Mouse (Mus musculus): ENCODE measurements around the gene S1pr4.

DNA sequence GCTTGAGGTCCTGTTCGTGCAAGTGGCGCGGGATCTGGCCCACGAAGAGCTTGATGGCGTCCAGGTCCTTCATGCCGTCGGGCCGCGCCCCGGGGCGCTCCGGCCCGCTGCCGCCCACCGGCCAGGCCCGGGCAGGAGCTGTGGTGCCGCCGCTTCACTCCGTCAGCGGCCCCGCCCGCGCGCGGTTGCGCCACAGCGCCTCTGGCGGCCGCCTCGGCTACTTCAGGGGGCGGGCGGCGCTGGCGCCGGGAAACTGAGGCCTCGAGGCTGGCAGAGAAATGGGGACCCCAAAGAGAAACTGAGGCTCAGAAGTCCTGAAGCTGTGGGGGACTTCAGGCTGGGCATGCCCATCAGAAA is 17.4 kb downstream of the S1pr4 start, which contains the start of gene Celf5:
- TF ChIP-seq POLR2A (IDR thresholded peaks at IDR 0.05; ENCODE audit: low read depth, low read length) (no peak), CTCF (conservative IDR thresholded peaks at IDR 0.05; ENCODE audit: insufficient read depth, insufficient read length, low read depth, low read length) (peak; percentile 55)

Measured in kidney, adult 2 months (tissue).